Comparison of ENCODE assay signal across 8 mouse cellular contexts in genomic region chr11:17181807-17182206, GRCm38 (mm10). TPM values are rescaled to one million over a fixed set of nuclear protein-coding genes. Genes with fewer than 3 reads are reported as not detected.
DNase-seq lines count a peak whose midpoint lies in the region; ATAC-seq and TF ChIP-seq lines count a peak whose summit lies in the region.

TSS of gene Wdr92 (plus strand) at chr11:17182107.

- H3K27ac ChIP-seq in forebrain, embryonic 11.5 days (ENCODE audit: low read depth, low read length): no peak within 1 kb of the TSS
- no peak within 1 kb of the TSS for H3K27ac ChIP-seq in limb, embryonic 10.5 days
- H3K27ac ChIP-seq in stomach, postnatal 0 days (replicated peaks): no peak within 1 kb of the TSS

- H3K27me3 ChIP-seq in forebrain, embryonic 11.5 days (ENCODE audit: control insufficient read depth, insufficient read depth, low read length): no peaks in the 10 kb centered on the region
- no peaks in the 10 kb centered on the region for H3K27me3 ChIP-seq in limb, embryonic 10.5 days (ENCODE audit: low read depth, poor library complexity, severe bottlenecking)
- H3K27me3 ChIP-seq in stomach, postnatal 0 days (ENCODE audit: control insufficient read depth, insufficient read depth, low read length): no peaks in the 10 kb centered on the region

- no peak for TF ChIP-seq CTCF in stomach, postnatal 0 days (IDR thresholded peaks at IDR 0.05; ENCODE audit: low read depth)

- TF ChIP-seq EP300 in stomach, postnatal 0 days (optimal IDR thresholded peaks at IDR 0.05): no peak

- H3K4me1 ChIP-seq in forebrain, embryonic 11.5 days (replicated peaks; ENCODE audit: control insufficient read depth, insufficient read depth, low read length): no peaks in the 10 kb centered on the region
- H3K4me1 ChIP-seq in limb, embryonic 10.5 days: no peaks in the 10 kb centered on the region
- no peaks in the 10 kb centered on the region for H3K4me1 ChIP-seq in stomach, postnatal 0 days (replicated peaks; ENCODE audit: control insufficient read depth, insufficient read depth)

- DNase-seq in thymus, postnatal 0 days (ENCODE audit: low spot score): no peak
- DNase-seq in thymus, postnatal 14 days: no peak
- no peak for DNase-seq in forebrain, embryonic 11.5 days (ENCODE audit: low spot score)
- no peak for DNase-seq in limb, embryonic 10.5 days (ENCODE audit: low spot score)
- no peak for DNase-seq in stomach, postnatal 0 days (ENCODE audit: low spot score)
- no peak for DNase-seq in spleen, postnatal 14 days (ENCODE audit: low spot score in 2 of 2)
- DNase-seq in ovary, postnatal 10 days (ENCODE audit: low spot score): no peak
- DNase-seq in cerebellum, adult 11-12 months: no peak

- WGBS in forebrain, embryonic 11.5 days: 90% methylated on average over 3 of the region's 3 CpGs
- 93% methylated on average over 3 of the region's 3 CpGs for WGBS in limb, embryonic 10.5 days
- 68% methylated on average over 3 of the region's 3 CpGs for WGBS in stomach, postnatal 0 days

- no peaks in the 10 kb centered on the region for H3K9me3 ChIP-seq in forebrain, embryonic 11.5 days (ENCODE audit: control insufficient read depth, low read length)
- no peaks in the 10 kb centered on the region for H3K9me3 ChIP-seq in limb, embryonic 10.5 days (replicated peaks)
- H3K9me3 ChIP-seq in stomach, postnatal 0 days (ENCODE audit: control insufficient read depth, low read length): no peaks in the 10 kb centered on the region

- no peak within 1 kb of the TSS for H3K4me2 ChIP-seq in forebrain, embryonic 11.5 days (ENCODE audit: low read depth, low read length, severe bottlenecking)
- H3K4me2 ChIP-seq in stomach, postnatal 0 days (replicated peaks; ENCODE audit: low read depth): no peak within 1 kb of the TSS

- H3K9ac ChIP-seq in forebrain, embryonic 11.5 days (ENCODE audit: low read length): no peak within 1 kb of the TSS
- no peak within 1 kb of the TSS for H3K9ac ChIP-seq in stomach, postnatal 0 days (ENCODE audit: low read length)

- no peak for ATAC-seq in forebrain, embryonic 11.5 days (replicated peaks; ENCODE audit: low FRiP score)
- no peak for ATAC-seq in stomach, postnatal 0 days (ENCODE audit: low FRiP score, low TSS enrichment)

- H3K36me3 ChIP-seq in forebrain, embryonic 11.5 days (ENCODE audit: control insufficient read depth, insufficient read depth, low read length): no peaks in the 10 kb centered on the region; the same call in 1 of the 2 replicates
- peaks cover 10% of the 10 kb centered on the region; the same call in 1 of the 2 replicates for H3K36me3 ChIP-seq in limb, embryonic 10.5 days
- H3K36me3 ChIP-seq in stomach, postnatal 0 days (ENCODE audit: control insufficient read depth, insufficient read depth, low read length): no peaks in the 10 kb centered on the region

- H3K4me3 ChIP-seq in forebrain, embryonic 11.5 days (ENCODE audit: low read depth, low read length): no peak within 1 kb of the TSS
- H3K4me3 ChIP-seq in limb, embryonic 10.5 days: no peak within 1 kb of the TSS
- no peak within 1 kb of the TSS for H3K4me3 ChIP-seq in stomach, postnatal 0 days (ENCODE audit: low read depth, low read length)

RNA-seq across cellular contexts. Expression of gene Wdr92, which starts in this region (rescaled TPM):
- polyA plus RNA-seq in thymus, postnatal 0 days (2015; fragmentation: Nextera tagmentation; extraction: Ambion mirVana): 37.3 and 39.1 TPM in 2 replicates
- polyA plus RNA-seq in forebrain, embryonic 11.5 days (2014; fragmentation: Nextera tagmentation; extraction: Ambion mirVana): 24.1 and 26.0 TPM in 2 replicates
- polyA plus RNA-seq in limb, embryonic 10.5 days (2016; fragmentation: Nextera tagmentation; extraction: Ambion mirVana): 31.7 and 32.3 TPM in 2 replicates
- 16.2 and 16.6 TPM in 2 replicates for polyA plus RNA-seq in stomach, postnatal 0 days (2015; fragmentation: Nextera tagmentation; extraction: Ambion mirVana)
